Mouse (Mus musculus): ENCODE results near the gene Ndufaf2. TPM values are rescaled to one million over a fixed set of nuclear protein-coding genes. Genes with fewer than 3 reads are reported as not detected.

The Ndufaf2 gene
- total RNA-seq, 2 experiments from 2014 or later, result 30.4 to 37.3 TPM

DNA sequence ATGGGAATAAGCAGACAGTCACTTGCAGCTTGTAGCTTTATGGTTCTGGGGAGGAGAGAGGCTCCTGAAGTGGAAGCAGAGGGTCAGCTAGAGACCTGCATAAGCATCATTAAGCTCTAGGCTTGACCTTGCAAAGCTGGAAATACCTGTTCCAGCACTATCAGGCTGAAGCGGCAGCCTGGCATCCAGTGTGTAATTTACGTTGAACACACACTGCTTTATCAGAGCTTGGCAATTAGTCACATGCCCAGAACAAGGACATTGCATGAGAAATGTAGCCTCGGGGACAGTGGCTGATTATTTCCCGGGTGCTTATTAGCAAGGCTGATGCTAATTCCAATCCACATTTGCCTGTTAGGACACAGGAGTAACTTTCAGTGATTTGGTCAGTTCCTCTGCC, 196.5 kb downstream of the Ndufaf2 start:
- no peak for DNase-seq

- no peak for DNase-seq
Observed at GRCm38 (mm10) chr13:107961501-107961900, 196.9 kb downstream of the Ndufaf2 start.

GRCm38 (mm10) chr13:107960549-107960948, 197.9 kb downstream of the Ndufaf2 start:
- peak; percentile 51 for DNase-seq

DNA sequence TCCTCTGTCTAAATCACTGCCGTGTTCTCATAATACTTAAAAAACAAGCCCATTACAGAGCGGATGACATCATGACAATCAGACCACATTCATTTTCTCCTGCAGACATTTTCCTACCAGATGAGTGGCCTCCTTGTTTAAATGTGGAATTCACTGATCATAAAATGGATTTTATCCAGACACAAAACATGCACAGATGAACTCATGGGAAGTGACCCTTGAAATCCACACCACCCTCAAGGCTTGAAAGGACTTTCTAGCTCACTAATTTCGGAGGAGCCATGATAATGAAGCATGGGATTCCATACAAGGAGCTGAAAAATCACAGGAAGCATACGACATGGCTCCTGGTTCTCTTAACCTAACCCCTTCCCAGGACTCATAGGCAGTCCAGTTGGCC, 198.5 kb downstream of the Ndufaf2 start:
- no peak for DNase-seq

DNA sequence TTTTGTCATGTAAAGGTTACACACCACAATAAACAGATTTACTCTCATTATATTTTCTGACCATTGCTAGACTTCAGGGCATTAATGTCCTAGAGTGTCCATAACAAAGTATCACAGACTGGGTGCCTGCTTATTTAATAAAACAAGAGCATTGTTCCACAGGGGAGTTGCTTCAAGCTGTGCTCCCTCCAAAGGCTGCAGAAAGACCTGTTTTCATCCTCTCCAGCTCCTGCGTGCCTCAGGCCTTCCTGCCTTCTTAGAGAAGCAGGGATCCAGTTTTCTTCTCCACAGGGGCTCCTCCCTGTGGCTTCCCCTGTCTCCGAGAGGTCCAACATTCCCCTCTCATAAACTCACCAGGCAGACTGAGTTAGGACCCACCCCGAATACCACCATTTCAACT, 202.2 kb downstream of the Ndufaf2 start:
- DNase-seq, result no peak

- DNase-seq, result peak; percentile 49
Observed at GRCm38 (mm10) chr13:107955327-107956110, 202.9 kb downstream of the Ndufaf2 start.

GRCm38 (mm10) chr13:107954445-107955261, 203.8 kb downstream of the Ndufaf2 start:
- no peak for DNase-seq

GRCm38 (mm10) chr13:107954100-107954444, 204.4 kb downstream of the Ndufaf2 start:
- DNase-seq, result no peak

Other genes with a start within 250 kb of the Ndufaf2 start
- gene Smim15, start 114.2 kb downstream of the Ndufaf2 start, total RNA-seq (2021), result 10 to 100 TPM; 35.3 to 39.3 TPM
- 10 to 100 TPM; 11.5 to 13.3 TPM for gene Ercc8, start 108 bp upstream of the Ndufaf2 start, total RNA-seq (2021)
- gene Elovl7, start 55.8 kb upstream of the Ndufaf2 start, total RNA-seq (2021), result 1 to 10 TPM; 2.3 to 2.4 TPM
- gene Depdc1b, start 157.7 kb upstream of the Ndufaf2 start, total RNA-seq (2021), result 1 to 10 TPM; 2.7 to 4.1 TPM